Mouse (Mus musculus) ES-E14 (cell line): ENCODE results near the gene Aadac.

Experiments
- CHD2 ChIP-seq: IDR thresholded peaks from 2 replicates; pipeline ENCODE4 v1.6.1; 2014; ENCODE audit warnings: mild to moderate bottlenecking, low read depth, low read length, inconsistent platforms
- HCFC1 ChIP-seq: IDR thresholded peaks from 2 replicates; pipeline ENCODE4 v1.6.1; 2012; ENCODE audit warnings: low read length, inconsistent platforms, borderline replicate concordance; ENCODE audit not compliant: insufficient read depth
- MAFK ChIP-seq: IDR thresholded peaks from 2 replicates; pipeline ENCODE4 v1.6.1; 2014; ENCODE audit warnings: mild to moderate bottlenecking, low read depth, low read length, inconsistent platforms; ENCODE audit not compliant: insufficient read depth
- ZC3H11A ChIP-seq: IDR thresholded peaks from 2 replicates; pipeline ENCODE4 v1.6.1; 2012; ENCODE audit warnings: low read depth, mild to moderate bottlenecking, inconsistent platforms, low read length, borderline replicate concordance
- ZNF384 ChIP-seq: IDR thresholded peaks from 2 replicates; pipeline ENCODE4 v1.6.1; 2012; ENCODE audit warnings: low read depth, low read length, inconsistent platforms

- TF ChIP-seq HCFC1 (no peak), ZNF384 (no peak), ZC3H11A (no peak), CHD2 (no peak), MAFK (no peak)
These were observed 21.9 kb upstream of the Aadac start for GRCm38 (mm10) chr3:60003622-60004021.
